In genomic region chr6:52842598-52842997, GRCm38 (mm10) we compare ENCODE assay signal across 16 mouse cellular contexts.
DNase-seq lines count a peak whose midpoint lies in the region; ATAC-seq and TF ChIP-seq lines count a peak whose summit lies in the region.
"Had no signal": no experiment of that assay in that cellular context is flagged by ENCODE, and none has a peak within 500 bp of the region (broad histone marks: within the 10 kb centered on the region; RNA-seq: fewer than 3 reads in every experiment).

No protein-coding gene starts in this region.

- intact Hi-C loops in gastrocnemius, postnatal 36 days (cut with DNase I) = loop anchor here (2.0 kb wide), 1 partner anchor 78 kb away; no protein-coding TSS in a partner anchor

- H3K27ac ChIP-seq in liver, postnatal 0 days (ENCODE audit: low read depth) = no peak overlapping the region
- peak overlapping the region; percentile 41 for H3K27ac ChIP-seq in bone marrow macrophage, adult 2 months (ENCODE audit: insufficient read depth, low read depth, low read length)
- H3K27ac ChIP-seq: heart, embryonic 10.5 days; limb, embryonic 10.5 days; liver, embryonic 12.5 days; lung, embryonic 15.5 days; midbrain, embryonic 10.5 days; neural tube, embryonic 13.5 days had no signal

- TF ChIP-seq CTCF in liver, postnatal 0 days (IDR thresholded peaks at IDR 0.05; ENCODE audit: low read depth) = 0 out of 2 replicates have a peak, but pooled peaks have one; percentile 6
- no peak for TF ChIP-seq CTCF in bone marrow macrophage, adult 2 months (IDR thresholded peaks at IDR 0.05; ENCODE audit: low read depth, low read length)

- H3K36me3 ChIP-seq in liver, postnatal 0 days (replicated peaks; ENCODE audit: insufficient read depth, low read length) = no peaks in the 10 kb centered on the region
- H3K36me3 ChIP-seq: heart, embryonic 10.5 days; limb, embryonic 10.5 days; liver, embryonic 12.5 days; lung, embryonic 15.5 days; midbrain, embryonic 10.5 days; neural tube, embryonic 13.5 days had no signal

- no peak for TF ChIP-seq POLR2A in bone marrow macrophage, adult 2 months (IDR thresholded peaks at IDR 0.05; ENCODE audit: borderline replicate concordance, low read depth, low read length)

- TF ChIP-seq EP300 in liver, postnatal 0 days (IDR thresholded peaks at IDR 0.05; ENCODE audit: low read depth) = no peak

- no peak overlapping the region for H3K4me2 ChIP-seq in liver, postnatal 0 days (ENCODE audit: low read depth, low read length)
- H3K4me2 ChIP-seq: liver, embryonic 12.5 days; lung, embryonic 15.5 days; neural tube, embryonic 13.5 days had no signal

- no peak overlapping the region for H3K4me3 ChIP-seq in liver, postnatal 0 days (ENCODE audit: low read depth, low read length)
- no peak overlapping the region for H3K4me3 ChIP-seq in bone marrow macrophage, adult 2 months (ENCODE audit: insufficient read depth, low read length)
- H3K4me3 ChIP-seq: heart, embryonic 10.5 days; limb, embryonic 10.5 days; liver, embryonic 12.5 days; lung, embryonic 15.5 days; midbrain, embryonic 10.5 days; neural tube, embryonic 13.5 days had no signal

- H3K4me1 ChIP-seq in liver, postnatal 0 days (ENCODE audit: insufficient read depth) = no peaks in the 10 kb centered on the region
- H3K4me1 ChIP-seq in bone marrow macrophage, adult 2 months (ENCODE audit: control insufficient read depth, insufficient read depth, low read length) = peaks cover 31% of the 10 kb centered on the region
- H3K4me1 ChIP-seq: liver, embryonic 12.5 days had no signal

- no peaks in the 10 kb centered on the region for H3K9me3 ChIP-seq in liver, postnatal 0 days (ENCODE audit: low read length)
- H3K9me3 ChIP-seq: heart, embryonic 10.5 days; limb, embryonic 10.5 days; liver, embryonic 12.5 days; lung, embryonic 15.5 days; midbrain, embryonic 10.5 days; neural tube, embryonic 13.5 days had no signal

- peak; percentile 44 for DNase-seq in liver, postnatal 0 days
- DNase-seq in liver (no peak), A20 (ENCODE audit: low read depth, low spot score) (peak; percentile 78)
- peak; percentile 12 for DNase-seq in naive thymus-derived CD4-positive, alpha-beta T cell, adult 2 months (ENCODE audit: low read depth)
- no peak for DNase-seq in gastrocnemius, postnatal 36 days
- no peak for DNase-seq in Muller cell, postnatal 12 days (ENCODE audit: inconsistent ontology term)
- DNase-seq: cerebellum, adult 2 months; right cerebral cortex, postnatal 25 days had no signal

- 0 out of 2 replicates have a peak, but pooled peaks have one; percentile 38 for ATAC-seq in liver, postnatal 0 days
- ATAC-seq: hindbrain, embryonic 16.5 days; liver, embryonic 12.5 days had no signal

- no peaks in the 10 kb centered on the region for H3K27me3 ChIP-seq in liver, postnatal 0 days (ENCODE audit: insufficient read depth, low read length)
- H3K27me3 ChIP-seq: liver, embryonic 12.5 days; lung, embryonic 15.5 days; neural tube, embryonic 13.5 days had no signal

- 56% methylated on average over 6 of the region's 6 CpGs for WGBS in liver, postnatal 0 days (ENCODE audit: insufficient replicate concordance)

- no peak overlapping the region for H3K9ac ChIP-seq in liver, postnatal 0 days (replicated peaks)
- H3K9ac ChIP-seq: liver, embryonic 12.5 days; lung, embryonic 15.5 days; neural tube, embryonic 13.5 days had no signal

Comparison
In these comparisons a context has a peak if more than half of its experiments do, and no peak if none do; other contexts are left out.
1. DNase-seq: peak in liver, postnatal 0 days (single experiment), A20 (single experiment) and naive thymus-derived CD4-positive, alpha-beta T cell, adult 2 months (single experiment); none in liver (single experiment), gastrocnemius, postnatal 36 days (0 of 2) and Muller cell, postnatal 12 days (single experiment).